Mouse (Mus musculus) hindbrain, embryonic 13.5 days (tissue): ENCODE measurements around the gene Lsm7. TPM values are rescaled to one million over a fixed set of nuclear protein-coding genes. Genes with fewer than 3 reads are reported as not detected.
A peak's percentile ranks its signal among the peaks of the same experiment; 100 is the strongest.

ENCODE experiments used
- ATAC-seq: fragments of 200-750 bp; cut with Nextera tagmentation; 2 replicates; pipeline ENCODE4 v1.8.0; 2017; ENCODE audit warnings: moderate TSS enrichment; ENCODE audit not compliant: low FRiP score
- H3K27ac ChIP-seq: fragments of 300-500 bp; sonication (generic); 2 replicates; pipeline ENCODE4 v1.5.1; 2015; ENCODE audit warnings: inconsistent platforms, mild to moderate bottlenecking, moderate library complexity
- H3K27me3 ChIP-seq: fragments of 300-500 bp; sonication (generic); 2 replicates; pipeline ENCODE4 v1.6.1; 2015; ENCODE audit warnings: mild to moderate bottlenecking, inconsistent platforms
- H3K36me3 ChIP-seq: fragments of 300-500 bp; sonication (generic); 2 replicates; pipeline ENCODE4 v1.6.1; 2015; ENCODE audit warnings: mild to moderate bottlenecking, inconsistent platforms
- H3K4me1 ChIP-seq: fragments of 300-500 bp; sonication (generic); replicated peaks from 2 replicates; pipeline ENCODE4 v1.6.1; 2015; ENCODE audit warnings: inconsistent platforms
- H3K4me2 ChIP-seq: fragments of 300-500 bp; sonication (generic); 2 replicates; pipeline ENCODE4 v1.6.1; 2015; ENCODE audit warnings: inconsistent platforms, mild to moderate bottlenecking, moderate library complexity
- H3K4me3 ChIP-seq: fragments of 300-500 bp; sonication (generic); 2 replicates; pipeline ENCODE4 v1.5.1; 2015; ENCODE audit warnings: mild to moderate bottlenecking, inconsistent platforms
- H3K9ac ChIP-seq: fragments of 300-500 bp; sonication (generic); 2 replicates; pipeline ENCODE4 v1.6.1; 2015; ENCODE audit warnings: mild to moderate bottlenecking, inconsistent platforms
- H3K9me3 ChIP-seq: fragments of 300-500 bp; sonication (generic); 2 replicates; pipeline ENCODE4 v1.6.1; 2016; ENCODE audit warnings: inconsistent platforms
- WGBS: fragments of 180-500 bp; shearing (Covaris S2); methylation state at CpG from one replicate; pipeline ENCODE4 v1.1.7; 2015; 5-methylcytosine and 5-hydroxymethylcytosine counted together
- microRNA counts: library from miRNA; unstranded; fragments of <30 nt; microRNA quantifications from one replicate; lab custom pipeline; 2016
- microRNA-seq: library from miRNA; unstranded; fragments of <30 nt; microRNA quantifications from one replicate; pipeline ENCODE4, GENCODE M21; 2016
- polyA plus RNA-seq: library from polyadenylated mRNA; unstranded; fragments of >200 nt; fragmentation: Nextera tagmentation; extraction: Ambion mirVana; gene quantifications from 2 replicates; pipeline ENCODE4 v1.2.1, GENCODE M21; 2015

Lsm7 gene
- polyA plus RNA-seq, 1 experiment from 2014 or later, result 237 TPM

- Histone ChIP-seq H3K36me3 (peaks cover 34% of the 10 kb centered on the region), H3K9ac (peak overlapping the region; percentile 82), H3K4me1 (peaks cover 46% of the 10 kb centered on the region), H3K4me3 (peak overlapping the region; percentile 52), H3K27me3 (peaks cover 52% of the 10 kb centered on the region), H3K9me3 (no peaks in the 10 kb centered on the region), H3K4me2 (peak overlapping the region; percentile 95), H3K27ac (peak overlapping the region; percentile 89)
- peak; percentile 78 for ATAC-seq
- under 1% methylated on average over 58 of the region's 58 CpGs for WGBS
Observed at GRCm38 (mm10) chr10:80807057-80807627, 47.9 kb downstream of the Lsm7 start.

GRCm38 (mm10) chr10:80806341-80807056 lies 48.5 kb downstream of the Lsm7 start:
- H3K4me1 ChIP-seq, result peaks cover 46% of the 10 kb centered on the region
- H3K9ac ChIP-seq, result peak overlapping the region; percentile 82
- 37% methylated on average over 34 of the region's 34 CpGs for WGBS
- peaks cover 40% of the 10 kb centered on the region for H3K36me3 ChIP-seq
- peak overlapping the region; percentile 52 for H3K4me3 ChIP-seq
- peak overlapping the region; percentile 89 for H3K27ac ChIP-seq
- peak; percentile 27 for ATAC-seq
- peaks cover 52% of the 10 kb centered on the region for H3K27me3 ChIP-seq
- H3K9me3 ChIP-seq, result no peaks in the 10 kb centered on the region
- peak overlapping the region; percentile 95 for H3K4me2 ChIP-seq

- H3K4me2 ChIP-seq, result peak overlapping the region; percentile 95; the same call in 1 of the 2 replicates
- peaks cover 46% of the 10 kb centered on the region for H3K36me3 ChIP-seq
- peak; percentile 26 for ATAC-seq
- H3K27me3 ChIP-seq, result peaks cover 50% of the 10 kb centered on the region
- no peak overlapping the region for H3K27ac ChIP-seq
- H3K9me3 ChIP-seq, result no peaks in the 10 kb centered on the region
- H3K9ac ChIP-seq, result peak overlapping the region; percentile 82; the same call in 1 of the 2 replicates
- peaks cover 46% of the 10 kb centered on the region for H3K4me1 ChIP-seq
- H3K4me3 ChIP-seq, result no peak overlapping the region
- 20% methylated on average over 3 of the region's 3 CpGs for WGBS
Observed at GRCm38 (mm10) chr10:80805925-80806324, 49.1 kb downstream of the Lsm7 start.

- peaks cover 50% of the 10 kb centered on the region for H3K4me1 ChIP-seq
- H3K9ac ChIP-seq, result 0 out of 2 replicates have a peak overlapping the region, but pooled peaks have one; percentile 29
- peaks cover 46% of the 10 kb centered on the region for H3K36me3 ChIP-seq
- H3K4me3 ChIP-seq, result no peak overlapping the region
- no peaks in the 10 kb centered on the region for H3K9me3 ChIP-seq
- H3K4me2 ChIP-seq, result no peak overlapping the region
- peaks cover 44% of the 10 kb centered on the region for H3K27me3 ChIP-seq
- WGBS, result 85% methylated on average over 5 of the region's 5 CpGs
- no peak overlapping the region for H3K27ac ChIP-seq
- no peak for ATAC-seq
Observed at GRCm38 (mm10) chr10:80805322-80805721, 49.7 kb downstream of the Lsm7 start.

- no peak within 1 kb of the TSS for H3K4me3 ChIP-seq
- WGBS, result 74% methylated on average over 6 of the region's 6 CpGs
- H3K4me2 ChIP-seq, result peak within 1 kb of the TSS; percentile 95; the same call in 1 of the 2 replicates
- H3K9me3 ChIP-seq, result no peaks in the 10 kb centered on the region
- H3K36me3 ChIP-seq, result peaks cover 46% of the 10 kb centered on the region
- H3K9ac ChIP-seq, result peak within 1 kb of the TSS; percentile 82; the same call in 1 of the 2 replicates
- peaks cover 40% of the 10 kb centered on the region for H3K27me3 ChIP-seq
- peaks cover 50% of the 10 kb centered on the region for H3K4me1 ChIP-seq
- H3K27ac ChIP-seq, result no peak within 1 kb of the TSS
- no peak for ATAC-seq
Observed at GRCm38 (mm10) chr10:80804916-80805315, 50.1 kb downstream of the Lsm7 start, which contains the start of gene Amh. TSS of gene Amh (plus strand) at chr10:80805243.

- Histone ChIP-seq H3K4me1 (peaks cover 54% of the 10 kb centered on the region), H3K9ac (no peak overlapping the region), H3K4me3 (no peak overlapping the region), H3K36me3 (peaks cover 46% of the 10 kb centered on the region), H3K27ac (no peak overlapping the region), H3K9me3 (no peaks in the 10 kb centered on the region), H3K4me2 (no peak overlapping the region), H3K27me3 (peaks cover 34% of the 10 kb centered on the region)
- ATAC-seq, result no peak
- 100% methylated on average over 2 of the region's 2 CpGs for WGBS
Observed at GRCm38 (mm10) chr10:80804340-80804739, 50.7 kb downstream of the Lsm7 start.

- H3K9me3 ChIP-seq, result no peaks in the 10 kb centered on the region
- H3K4me1 ChIP-seq, result peaks cover 43% of the 10 kb centered on the region
- no peak overlapping the region for H3K4me3 ChIP-seq
- no peak overlapping the region for H3K4me2 ChIP-seq
- WGBS, result 97% methylated on average over 3 of the region's 3 CpGs
- no peak for ATAC-seq
- H3K27me3 ChIP-seq, result peaks cover 21% of the 10 kb centered on the region
- H3K9ac ChIP-seq, result no peak overlapping the region
- no peak overlapping the region for H3K27ac ChIP-seq
- H3K36me3 ChIP-seq, result peaks cover 46% of the 10 kb centered on the region
Observed at GRCm38 (mm10) chr10:80802996-80803395, 52.0 kb downstream of the Lsm7 start.

MicroRNAs encoded within 50 kb of the gene (microRNA counts, 519-probe panel; counts per million panel counts)
- microRNA mmu-miR-1982 (lab: Ali Mortazavi, UCI), result 51.3 counts per million

Small RNA genes within 50 kb of the gene (microRNA-seq; reads per million reads assigned to microRNA genes)
- gene Mir1982, result 3.0 reads per million, percentile 7 among the genes with 10 or more reads in this experiment

Other genes starting within 250 kb of the Lsm7 start
- 3.1 and 3.3 TPM in 2 replicates for gene Gm49322, start 249.2 kb downstream of the Lsm7 start, polyA plus RNA-seq
- 98.5 and 102 TPM in 2 replicates for gene Csnk1g2, start 232.4 kb downstream of the Lsm7 start, polyA plus RNA-seq
- gene Btbd2, start 198.1 kb downstream of the Lsm7 start, polyA plus RNA-seq, result 75.7 and 77.8 TPM in 2 replicates
- 55.4 and 56.2 TPM in 2 replicates for gene Mknk2, start 177.1 kb downstream of the Lsm7 start, polyA plus RNA-seq
- 51.8 and 56.8 TPM in 2 replicates for gene Mob3a, start 153.2 kb downstream of the Lsm7 start, polyA plus RNA-seq
- gene Izumo4, start 153.0 kb downstream of the Lsm7 start, polyA plus RNA-seq, result 36.4 and 42.8 TPM in 2 replicates
- 100 and 101 TPM in 2 replicates for gene Ap3d1, start 112.9 kb downstream of the Lsm7 start, polyA plus RNA-seq
- 18.9 and 19.4 TPM in 2 replicates for gene Dot1l, start 100.0 kb downstream of the Lsm7 start, polyA plus RNA-seq
- 55.9 and 61.6 TPM in 2 replicates for gene Sf3a2, start 57.0 kb downstream of the Lsm7 start, polyA plus RNA-seq
- 128 and 132 TPM in 2 replicates for gene Plekhj1, start 56.6 kb downstream of the Lsm7 start, polyA plus RNA-seq
- 0.22 TPM in 1 of 2 replicates, not detected in the other for gene Amh, start 50.0 kb downstream of the Lsm7 start, polyA plus RNA-seq
- 0.56 and 0.95 TPM in 2 replicates for gene Jsrp1, start 41.7 kb downstream of the Lsm7 start, polyA plus RNA-seq
- 1,227 and 1,240 TPM in 2 replicates for gene Oaz1, start 28.6 kb downstream of the Lsm7 start, polyA plus RNA-seq
- 3.4 and 3.5 TPM in 2 replicates for gene Lingo3, start 11.2 kb downstream of the Lsm7 start, polyA plus RNA-seq
- gene Sppl2b, start 66 bp upstream of the Lsm7 start, polyA plus RNA-seq, result 63.6 and 68.8 TPM in 2 replicates
- 0.13 and 0.17 TPM in 2 replicates for gene Tmprss9, start 16.6 kb upstream of the Lsm7 start, polyA plus RNA-seq
- 333 and 336 TPM in 2 replicates for gene Timm13, start 45.8 kb upstream of the Lsm7 start, polyA plus RNA-seq
- gene Lmnb2, start 63.0 kb upstream of the Lsm7 start, polyA plus RNA-seq, result 41.5 and 43.9 TPM in 2 replicates
- 8.0 and 8.1 TPM in 2 replicates for gene Gadd45b, start 74.9 kb upstream of the Lsm7 start, polyA plus RNA-seq
- 13.4 and 13.5 TPM in 2 replicates for gene Gng7, start 159.7 kb upstream of the Lsm7 start, polyA plus RNA-seq
- 37.5 and 40.2 TPM in 2 replicates for gene Diras1, start 170.5 kb upstream of the Lsm7 start, polyA plus RNA-seq
- 42.3 and 44.0 TPM in 2 replicates for gene Slc39a3, start 182.2 kb upstream of the Lsm7 start, polyA plus RNA-seq
- 292 and 304 TPM in 2 replicates for gene Sgta, start 205.0 kb upstream of the Lsm7 start, polyA plus RNA-seq
- gene Thop1, start 214.8 kb upstream of the Lsm7 start, polyA plus RNA-seq, result 45.0 and 46.9 TPM in 2 replicates
- 0.26 and 0.41 TPM in 2 replicates for gene Creb3l3, start 243.7 kb upstream of the Lsm7 start, polyA plus RNA-seq